Mouse (Mus musculus) heart, embryonic 10.5 days (tissue): ENCODE results near the gene Gm10837. TPM values are rescaled to one million over a fixed set of nuclear protein-coding genes. Genes with fewer than 3 reads are reported as not detected.
A peak's percentile ranks its signal among the peaks of the same experiment; 100 is the strongest.
"Not testable (repeated sequence)": the region's sequence is repeated elsewhere in the genome, so short reads cannot be mapped to it uniquely, and the experiment has no call there.

ENCODE experiments used
- DNase-seq: peaks from one replicate; pipeline ENCODE4 v3.0.0-alpha.2; 2017; ENCODE audit warnings: low spot score
- H3K27ac ChIP-seq: fragments of 300-500 bp; sonication (generic); 2 replicates; pipeline ENCODE4 v1.5.1; 2016; ENCODE audit warnings: mild to moderate bottlenecking
- H3K27me3 ChIP-seq: fragments of 300-500 bp; sonication (generic); 2 replicates; pipeline ENCODE4 v1.6.1; 2016; ENCODE audit warnings: mild to moderate bottlenecking; ENCODE audit not compliant: poor library complexity, insufficient read depth, severe bottlenecking
- H3K36me3 ChIP-seq: fragments of 300-500 bp; sonication (generic); 2 replicates; pipeline ENCODE4 v1.6.1; 2016; ENCODE audit warnings: mild to moderate bottlenecking, moderate library complexity
- H3K4me1 ChIP-seq: fragments of 300-500 bp; sonication (generic); 2 replicates; pipeline ENCODE4 v1.6.1; 2016; ENCODE audit warnings: mild to moderate bottlenecking
- H3K4me3 ChIP-seq: fragments of 300-500 bp; sonication (generic); 2 replicates; pipeline ENCODE4 v1.5.1; 2016; ENCODE audit warnings: mild to moderate bottlenecking, moderate library complexity
- H3K9me3 ChIP-seq: fragments of 300-500 bp; sonication (generic); 2 replicates; pipeline ENCODE4 v1.6.1; 2016; ENCODE audit warnings: mild to moderate bottlenecking, moderate library complexity
- WGBS: fragments of 180-500 bp; shearing (Covaris S2); methylation state at CpG from one replicate; pipeline ENCODE4 v1.1.7; 2016; 5-methylcytosine and 5-hydroxymethylcytosine counted together
- polyA plus RNA-seq: library from polyadenylated mRNA; unstranded; fragments of >200 nt; fragmentation: Nextera tagmentation; extraction: Ambion mirVana; gene quantifications from 2 replicates; pipeline ENCODE4 v1.2.1, GENCODE M21; 2016

Gene Gm10837
- polyA plus RNA-seq = not detected in 2 replicates

GRCm38 (mm10) chr14:122490441-122491328 lies at the start of gene Gm10837:
Gene Gm10837, plus strand, starts transcription at chr14:122490586.
- no peak within 1 kb of the TSS for H3K27ac ChIP-seq
- H3K4me3 ChIP-seq = peak within 1 kb of the TSS; percentile 51
- no peaks in the 10 kb centered on the region for H3K9me3 ChIP-seq
- under 1% methylated on average over 51 of the region's 51 CpGs for WGBS
- 0 out of 2 replicates have a peak, but pooled peaks cover 5% of the 10 kb centered on the region for H3K4me1 ChIP-seq
- DNase-seq = peak; percentile 74
- H3K36me3 ChIP-seq = no peaks in the 10 kb centered on the region
- peaks cover 80% of the 10 kb centered on the region for H3K27me3 ChIP-seq

- H3K27me3 ChIP-seq = peaks cover 88% of the 10 kb centered on the region
- peaks cover 26% of the 10 kb centered on the region for H3K4me1 ChIP-seq
- no peak for DNase-seq
- H3K4me3 ChIP-seq = peak overlapping the region; percentile 65
- H3K27ac ChIP-seq = no peak overlapping the region
- no peaks in the 10 kb centered on the region for H3K9me3 ChIP-seq
- WGBS = 3% methylated on average over 29 of the region's 29 CpGs
- no peaks in the 10 kb centered on the region for H3K36me3 ChIP-seq
Observed at GRCm38 (mm10) chr14:122449601-122450495, 40.5 kb upstream of the Gm10837 start.

- Histone ChIP-seq H3K4me3 (peak within 1 kb of the TSS; percentile 65), H3K27ac (peak within 1 kb of the TSS; percentile 47; the same call in 1 of the 2 replicates), H3K4me1 (peaks cover 26% of the 10 kb centered on the region), H3K27me3 (peaks cover 93% of the 10 kb centered on the region), H3K36me3 (no peaks in the 10 kb centered on the region), H3K9me3 (no peaks in the 10 kb centered on the region)
- DNase-seq = no peak
- WGBS = 1% methylated on average over 58 of the region's 59 CpGs
Observed at GRCm38 (mm10) chr14:122450496-122451382, 39.6 kb upstream of the Gm10837 start, which contains the start of gene Gm5089. Gene Gm5089, minus strand, starts transcription at chr14:122451115.

- WGBS = 64% methylated on average over 5 of the region's 5 CpGs
- DNase-seq = no peak
Observed at GRCm38 (mm10) chr14:122451551-122452145, 38.7 kb upstream of the Gm10837 start.

GRCm38 (mm10) chr14:122452701-122453387 lies 37.5 kb upstream of the Gm10837 start:
- H3K4me3 ChIP-seq = peak overlapping the region; percentile 49; the same call in 1 of the 2 replicates
- WGBS = 55% methylated on average over 13 of the region's 13 CpGs
- peaks cover 82% of the 10 kb centered on the region for H3K27me3 ChIP-seq
- H3K36me3 ChIP-seq = no peaks in the 10 kb centered on the region
- no peak overlapping the region for H3K27ac ChIP-seq
- DNase-seq = no peak
- H3K4me1 ChIP-seq = peaks cover 26% of the 10 kb centered on the region
- H3K9me3 ChIP-seq = no peaks in the 10 kb centered on the region

More at GRCm38 (mm10) chr14:122451551-122452145, 38.7 kb upstream of the Gm10837 start:
- Histone ChIP-seq H3K36me3 (no peaks in the 10 kb centered on the region), H3K27me3 (peaks cover 94% of the 10 kb centered on the region), H3K9me3 (no peaks in the 10 kb centered on the region), H3K4me3 (peak overlapping the region; percentile 65), H3K4me1 (peaks cover 26% of the 10 kb centered on the region), H3K27ac (no peak overlapping the region)

- no peak for DNase-seq
- Histone ChIP-seq H3K4me1 (peaks cover 26% of the 10 kb centered on the region), H3K36me3 (no peaks in the 10 kb centered on the region), H3K4me3 (peak overlapping the region; percentile 49), H3K27me3 (peaks cover 76% of the 10 kb centered on the region), H3K9me3 (no peaks in the 10 kb centered on the region), H3K27ac (no peak overlapping the region)
- 7% methylated on average over 32 of the region's 32 CpGs for WGBS
Observed at GRCm38 (mm10) chr14:122453388-122453995, 36.9 kb upstream of the Gm10837 start.

GRCm38 (mm10) chr14:122453996-122454738 lies 36.2 kb upstream of the Gm10837 start:
- 17% methylated on average over 12 of the region's 12 CpGs for WGBS
- Histone ChIP-seq H3K9me3 (no peaks in the 10 kb centered on the region), H3K4me1 (peaks cover 26% of the 10 kb centered on the region), H3K36me3 (no peaks in the 10 kb centered on the region), H3K27me3 (peaks cover 69% of the 10 kb centered on the region), H3K4me3 (peak overlapping the region; percentile 49), H3K27ac (no peak overlapping the region)
- DNase-seq = no peak

GRCm38 (mm10) chr14:122454901-122455561 lies 35.4 kb upstream of the Gm10837 start:
- Histone ChIP-seq H3K4me3 (no peak overlapping the region), H3K27me3 (peaks cover 64% of the 10 kb centered on the region), H3K27ac (no peak overlapping the region), H3K36me3 (no peaks in the 10 kb centered on the region), H3K9me3 (no peaks in the 10 kb centered on the region), H3K4me1 (peaks cover 22% of the 10 kb centered on the region)
- DNase-seq = no peak
- 60% methylated on average over 10 of the region's 10 CpGs for WGBS

GRCm38 (mm10) chr14:122455562-122455958 lies 34.8 kb upstream of the Gm10837 start:
- WGBS = 83% methylated on average over 4 of the region's 4 CpGs
- H3K9me3 ChIP-seq = no peaks in the 10 kb centered on the region
- H3K4me3 ChIP-seq = no peak overlapping the region
- peaks cover 64% of the 10 kb centered on the region for H3K27me3 ChIP-seq
- H3K27ac ChIP-seq = no peak overlapping the region
- no peaks in the 10 kb centered on the region for H3K36me3 ChIP-seq
- DNase-seq = no peak
- H3K4me1 ChIP-seq = peaks cover 17% of the 10 kb centered on the region

- Histone ChIP-seq H3K4me1 (peaks cover 13% of the 10 kb centered on the region), H3K27me3 (peaks cover 64% of the 10 kb centered on the region)
- H3K36me3 ChIP-seq, H3K4me3 ChIP-seq, DNase-seq, H3K27ac ChIP-seq, H3K9me3 ChIP-seq: not testable (repeated sequence)
- 74% methylated on average over 12 of the region's 12 CpGs for WGBS
Observed at GRCm38 (mm10) chr14:122459332-122459731, 31.1 kb upstream of the Gm10837 start.
